Mouse (Mus musculus) spleen, adult 2 months (tissue): ENCODE data around the gene Rbp1.

ENCODE experiments used
- CTCF ChIP-seq: fragments of 200-500 bp; IDR thresholded peaks from 2 replicates; pipeline ENCODE4 v1.5.1; 2011; ENCODE audit warnings: mild to moderate bottlenecking, inconsistent platforms; ENCODE audit not compliant: insufficient read depth, insufficient read length, insufficient replicate concordance; ENCODE audit errors: extremely low read depth
- POLR2A ChIP-seq: fragments of 200-500 bp; IDR thresholded peaks from 2 replicates; pipeline ENCODE4 v1.6.1; 2011; ENCODE audit warnings: low read depth, low read length, inconsistent platforms

DNA sequence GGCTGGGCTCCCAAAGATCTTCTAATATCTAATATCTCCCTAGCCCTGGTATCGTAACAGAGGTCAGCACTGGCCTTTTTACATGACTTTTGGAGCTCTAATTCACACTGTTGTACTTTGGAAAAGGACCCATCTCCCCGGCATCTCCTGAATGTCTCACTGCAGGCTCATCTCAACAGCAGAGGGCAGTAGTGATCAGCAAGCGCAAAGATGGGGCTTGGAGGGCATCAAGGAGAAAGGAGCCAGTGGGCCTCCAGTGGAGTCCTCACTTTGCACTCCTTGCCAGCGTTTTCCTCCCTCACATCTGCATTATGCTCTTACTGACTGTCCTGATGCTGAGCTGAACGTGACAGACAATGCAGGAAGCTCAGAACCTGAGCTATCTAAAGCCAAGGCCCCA, 19.9 kb downstream of the Rbp1 start:
- TF ChIP-seq CTCF (no peak), POLR2A (no peak)
